Mouse (Mus musculus): ENCODE results near the gene Haspin.

Gene Haspin

GRCm38 (mm10) chr11:73087700-73088480, 50.2 kb downstream of the Haspin start:
- DNase-seq (ENCODE audit: low read depth), result peak; percentile 40
